Mouse (Mus musculus): ENCODE results near the gene Prr3. TPM values are rescaled to one million over a fixed set of nuclear protein-coding genes. Genes with fewer than 3 reads are reported as not detected.

Gene Prr3
- polyA plus RNA-seq, 1 experiment from 2014 or later = 37.7 TPM

GRCm38 (mm10) chr17:35996949-35997348 lies 16.9 kb upstream of the Prr3 start:
- Histone ChIP-seq H3K27ac (replicated peaks; ENCODE audit: low read depth, low read length) (no peak overlapping the region), H3K4me2 (ENCODE audit: low read depth, low read length) (no peak overlapping the region), H3K27me3 (ENCODE audit: control insufficient read depth, insufficient read depth, low read length) (no peaks in the 10 kb centered on the region), H3K9ac (replicated peaks; ENCODE audit: low read length) (no peak overlapping the region), H3K9me3 (replicated peaks; ENCODE audit: control insufficient read depth, low read length) (no peaks in the 10 kb centered on the region), H3K4me1 (ENCODE audit: control insufficient read depth, insufficient read depth, low read length) (no peaks in the 10 kb centered on the region; the same call in 1 of the 2 replicates), H3K36me3 (replicated peaks; ENCODE audit: control insufficient read depth, insufficient read depth, low read depth, low read length) (no peaks in the 10 kb centered on the region), H3K4me3 (ENCODE audit: low read depth, low read length) (no peak overlapping the region)
- 5% methylated on average over 11 of the region's 11 CpGs for WGBS
- peak; percentile 98 for DNase-seq (ENCODE audit: low spot score)
- ATAC-seq (replicated peaks; ENCODE audit: insufficient number of reproducible peaks, low FRiP score, low TSS enrichment, low read depth) = peak; percentile 68

GRCm38 (mm10) chr17:35994879-35995240 lies 14.8 kb upstream of the Prr3 start:
- H3K9me3 ChIP-seq (replicated peaks; ENCODE audit: control insufficient read depth, low read length) = no peaks in the 10 kb centered on the region
- peak overlapping the region; percentile 50 for H3K9ac ChIP-seq (replicated peaks; ENCODE audit: low read length)
- no peaks in the 10 kb centered on the region for H3K36me3 ChIP-seq (replicated peaks; ENCODE audit: control insufficient read depth, insufficient read depth, low read depth, low read length)
- peak overlapping the region; percentile 76 for H3K4me2 ChIP-seq (ENCODE audit: low read depth, low read length)
- no peaks in the 10 kb centered on the region for H3K27me3 ChIP-seq (ENCODE audit: control insufficient read depth, insufficient read depth, low read length)
- peak; percentile 14 for DNase-seq (ENCODE audit: low spot score)
- H3K4me1 ChIP-seq (ENCODE audit: control insufficient read depth, insufficient read depth, low read length) = no peaks in the 10 kb centered on the region; the same call in 1 of the 2 replicates
- H3K4me3 ChIP-seq (ENCODE audit: low read depth, low read length) = peak overlapping the region; percentile 43
- H3K27ac ChIP-seq (replicated peaks; ENCODE audit: low read depth, low read length) = no peak overlapping the region
- 5% methylated on average over 14 of the region's 14 CpGs for WGBS
- ATAC-seq (replicated peaks; ENCODE audit: insufficient number of reproducible peaks, low FRiP score, low TSS enrichment, low read depth) = no peak

- 3% methylated on average over 31 of the region's 31 CpGs for WGBS
- Histone ChIP-seq H3K27ac (replicated peaks; ENCODE audit: low read depth, low read length) (no peak overlapping the region), H3K9me3 (replicated peaks; ENCODE audit: control insufficient read depth, low read length) (no peaks in the 10 kb centered on the region), H3K4me1 (ENCODE audit: control insufficient read depth, insufficient read depth, low read length) (no peaks in the 10 kb centered on the region; the same call in 1 of the 2 replicates), H3K27me3 (ENCODE audit: control insufficient read depth, insufficient read depth, low read length) (no peaks in the 10 kb centered on the region), H3K4me2 (ENCODE audit: low read depth, low read length) (peak overlapping the region; percentile 76), H3K9ac (replicated peaks; ENCODE audit: low read length) (peak overlapping the region; percentile 50), H3K36me3 (replicated peaks; ENCODE audit: control insufficient read depth, insufficient read depth, low read depth, low read length) (no peaks in the 10 kb centered on the region), H3K4me3 (ENCODE audit: low read depth, low read length) (peak overlapping the region; percentile 43)
- ATAC-seq (replicated peaks; ENCODE audit: insufficient number of reproducible peaks, low FRiP score, low TSS enrichment, low read depth) (peak; percentile 63), DNase-seq (ENCODE audit: low spot score) (peak; percentile 89)
Observed at GRCm38 (mm10) chr17:35994175-35994878, 14.3 kb upstream of the Prr3 start.

GRCm38 (mm10) chr17:35993675-35994074 lies 13.6 kb upstream of the Prr3 start:
- DNase-seq (ENCODE audit: low spot score) = peak; percentile 90
- H3K9me3 ChIP-seq (replicated peaks; ENCODE audit: control insufficient read depth, low read length) = no peaks in the 10 kb centered on the region
- no peak overlapping the region for H3K9ac ChIP-seq (replicated peaks; ENCODE audit: low read length)
- no peak overlapping the region for H3K4me2 ChIP-seq (ENCODE audit: low read depth, low read length)
- WGBS = 9% methylated on average over 17 of the region's 17 CpGs
- no peak overlapping the region for H3K4me3 ChIP-seq (ENCODE audit: low read depth, low read length)
- H3K36me3 ChIP-seq (replicated peaks; ENCODE audit: control insufficient read depth, insufficient read depth, low read depth, low read length) = no peaks in the 10 kb centered on the region
- no peaks in the 10 kb centered on the region for H3K27me3 ChIP-seq (ENCODE audit: control insufficient read depth, insufficient read depth, low read length)
- H3K4me1 ChIP-seq (ENCODE audit: control insufficient read depth, insufficient read depth, low read length) = no peaks in the 10 kb centered on the region; the same call in 1 of the 2 replicates
- peak; percentile 41 for ATAC-seq (replicated peaks; ENCODE audit: insufficient number of reproducible peaks, low FRiP score, low TSS enrichment, low read depth)
- H3K27ac ChIP-seq (replicated peaks; ENCODE audit: low read depth, low read length) = no peak overlapping the region

GRCm38 (mm10) chr17:35991781-35992180 lies 11.7 kb upstream of the Prr3 start:
- no peak overlapping the region for H3K4me3 ChIP-seq (ENCODE audit: low read depth, low read length)
- no peak overlapping the region for H3K4me2 ChIP-seq (ENCODE audit: low read depth, low read length)
- H3K9ac ChIP-seq (replicated peaks; ENCODE audit: low read length) = no peak overlapping the region
- no peak overlapping the region for H3K27ac ChIP-seq (replicated peaks; ENCODE audit: low read depth, low read length)
- H3K36me3 ChIP-seq (replicated peaks; ENCODE audit: control insufficient read depth, insufficient read depth, low read depth, low read length) = no peaks in the 10 kb centered on the region; the same call in 1 of the 2 replicates
- H3K9me3 ChIP-seq (replicated peaks; ENCODE audit: control insufficient read depth, low read length) = no peaks in the 10 kb centered on the region
- 57% methylated on average over 10 of the region's 10 CpGs for WGBS
- no peak for ATAC-seq (replicated peaks; ENCODE audit: insufficient number of reproducible peaks, low FRiP score, low TSS enrichment, low read depth)
- no peaks in the 10 kb centered on the region for H3K27me3 ChIP-seq (ENCODE audit: control insufficient read depth, insufficient read depth, low read length)
- no peak for DNase-seq (ENCODE audit: low spot score)
- H3K4me1 ChIP-seq (ENCODE audit: control insufficient read depth, insufficient read depth, low read length) = no peaks in the 10 kb centered on the region

- H3K4me2 ChIP-seq (ENCODE audit: low read depth, low read length) = no peak overlapping the region
- DNase-seq (ENCODE audit: low spot score) (no peak), ATAC-seq (replicated peaks; ENCODE audit: insufficient number of reproducible peaks, low FRiP score, low TSS enrichment, low read depth) (no peak)
- no peaks in the 10 kb centered on the region for H3K27me3 ChIP-seq (ENCODE audit: control insufficient read depth, insufficient read depth, low read length)
- H3K36me3 ChIP-seq (replicated peaks; ENCODE audit: control insufficient read depth, insufficient read depth, low read depth, low read length) = peaks cover 4% of the 10 kb centered on the region; the same call in 1 of the 2 replicates
- no peaks in the 10 kb centered on the region for H3K9me3 ChIP-seq (replicated peaks; ENCODE audit: control insufficient read depth, low read length)
- no peak overlapping the region for H3K4me3 ChIP-seq (ENCODE audit: low read depth, low read length)
- H3K27ac ChIP-seq (replicated peaks; ENCODE audit: low read depth, low read length) = no peak overlapping the region
- H3K9ac ChIP-seq (replicated peaks; ENCODE audit: low read length) = no peak overlapping the region
- no peaks in the 10 kb centered on the region for H3K4me1 ChIP-seq (ENCODE audit: control insufficient read depth, insufficient read depth, low read length)
- 88% methylated on average over 9 of the region's 9 CpGs for WGBS
Observed at GRCm38 (mm10) chr17:35981776-35982175, 1.7 kb upstream of the Prr3 start.

- under 1% methylated on average over 24 of the region's 29 CpGs for WGBS
- peak; percentile 20; the same call in 1 of the 2 replicates for ATAC-seq (replicated peaks; ENCODE audit: insufficient number of reproducible peaks, low FRiP score, low TSS enrichment, low read depth)
- Histone ChIP-seq H3K36me3 (replicated peaks; ENCODE audit: control insufficient read depth, insufficient read depth, low read depth, low read length) (peaks cover 4% of the 10 kb centered on the region; the same call in 1 of the 2 replicates), H3K4me1 (ENCODE audit: control insufficient read depth, insufficient read depth, low read length) (no peaks in the 10 kb centered on the region), H3K4me2 (ENCODE audit: low read depth, low read length) (peak overlapping the region; percentile 90), H3K9me3 (replicated peaks; ENCODE audit: control insufficient read depth, low read length) (no peaks in the 10 kb centered on the region), H3K4me3 (ENCODE audit: low read depth, low read length) (peak overlapping the region; percentile 96), H3K9ac (replicated peaks; ENCODE audit: low read length) (peak overlapping the region; percentile 84), H3K27me3 (ENCODE audit: control insufficient read depth, insufficient read depth, low read length) (no peaks in the 10 kb centered on the region), H3K27ac (replicated peaks; ENCODE audit: low read depth, low read length) (peak overlapping the region; percentile 81)
- peak; percentile 62 for DNase-seq (ENCODE audit: low spot score)
Observed at GRCm38 (mm10) chr17:35980363-35980754, 323 bp upstream of the Prr3 start.

- DNase-seq (ENCODE audit: low spot score) (peak; percentile 92), ATAC-seq (replicated peaks; ENCODE audit: insufficient number of reproducible peaks, low FRiP score, low TSS enrichment, low read depth) (peak; percentile 82)
- H3K4me1 ChIP-seq (ENCODE audit: control insufficient read depth, insufficient read depth, low read length) = no peaks in the 10 kb centered on the region
- peak overlapping the region; percentile 90 for H3K4me2 ChIP-seq (ENCODE audit: low read depth, low read length)
- WGBS = under 1% methylated on average over 41 of the region's 41 CpGs
- peak overlapping the region; percentile 81 for H3K27ac ChIP-seq (replicated peaks; ENCODE audit: low read depth, low read length)
- peak overlapping the region; percentile 96 for H3K4me3 ChIP-seq (ENCODE audit: low read depth, low read length)
- peaks cover 6% of the 10 kb centered on the region; the same call in 1 of the 2 replicates for H3K36me3 ChIP-seq (replicated peaks; ENCODE audit: control insufficient read depth, insufficient read depth, low read depth, low read length)
- no peaks in the 10 kb centered on the region for H3K9me3 ChIP-seq (replicated peaks; ENCODE audit: control insufficient read depth, low read length)
- H3K9ac ChIP-seq (replicated peaks; ENCODE audit: low read length) = peak overlapping the region; percentile 84
- no peaks in the 10 kb centered on the region for H3K27me3 ChIP-seq (ENCODE audit: control insufficient read depth, insufficient read depth, low read length)
Observed at GRCm38 (mm10) chr17:35978811-35979400, 1.1 kb downstream of the Prr3 start.
